Mouse (Mus musculus): Measurements from ENCODE around the gene Cyct.

DNA sequence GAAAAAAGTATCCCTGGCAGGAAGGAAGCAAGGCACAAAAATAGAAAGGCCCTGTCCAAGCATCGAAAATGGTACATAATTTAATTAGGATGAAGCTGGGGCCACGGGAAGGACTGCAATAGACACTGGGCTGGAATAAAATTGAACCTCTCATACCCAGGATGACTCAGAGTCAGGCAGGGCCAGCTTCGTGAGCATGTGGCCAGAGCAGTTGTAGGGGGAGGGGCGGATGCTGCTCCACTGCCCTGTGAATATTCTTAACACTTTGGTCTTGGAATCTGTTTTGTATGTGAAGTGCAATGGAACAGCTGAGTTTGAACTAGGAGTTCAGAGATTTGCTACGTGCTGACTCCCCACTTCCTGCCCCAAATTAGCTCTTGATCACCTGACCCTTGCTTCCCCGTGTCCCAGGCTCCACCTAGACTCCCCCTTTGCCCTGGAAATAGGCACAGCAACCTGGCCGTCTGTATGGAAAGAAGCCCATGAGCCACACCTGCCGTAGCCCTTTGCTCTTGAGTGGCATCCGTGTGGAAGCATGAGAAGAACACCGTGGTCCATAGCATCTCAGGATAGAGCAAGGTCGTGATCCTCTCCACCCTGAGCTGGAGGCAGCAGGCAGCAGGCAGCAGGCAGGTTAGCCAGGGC lies 28.0 kb downstream of the Cyct start:
- TF ChIP-seq CTCF (IDR thresholded peaks at IDR 0.05; ENCODE audit: low read depth): no peak
- TF ChIP-seq EP300 (IDR thresholded peaks at IDR 0.05; ENCODE audit: low read depth): no peak

All from liver, postnatal 0 days (tissue).